Mouse (Mus musculus): Measurements from ENCODE around the gene Tbc1d5.

DNA sequence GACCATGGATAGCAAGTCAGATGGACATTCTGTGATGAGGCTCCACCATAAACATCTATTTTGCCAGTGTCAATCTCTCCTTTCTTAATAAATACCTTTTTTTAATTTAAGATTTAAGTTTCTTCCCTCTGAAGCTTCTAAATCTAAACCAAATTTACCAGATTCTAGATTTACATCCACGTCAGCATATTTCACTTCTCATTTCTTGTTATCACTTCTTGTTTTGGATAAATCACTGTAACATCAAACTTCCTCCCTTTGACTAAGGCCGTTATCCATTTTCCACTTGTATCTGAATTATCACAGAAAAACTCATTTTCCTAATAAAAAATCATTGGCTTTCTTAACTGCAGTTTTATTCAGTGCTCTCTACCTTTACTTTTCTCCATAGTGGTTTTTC is 30.4 kb upstream of the Tbc1d5 start:
- TF ChIP-seq FLI1 (IDR thresholded peaks at IDR 0.05; ENCODE audit: low read length) (no peak), GATA1 (IDR thresholded peaks at IDR 0.05; ENCODE audit: borderline replicate concordance, low read length) (no peak)

Data from megakaryocyte, embryonic 14.5 days (primary cell).